Mouse (Mus musculus): ENCODE data around the gene Pex11g. TPM values are rescaled to one million over a fixed set of nuclear protein-coding genes. Genes with fewer than 3 reads are reported as not detected.

The Pex11g gene
- total and polyA plus RNA-seq, 2 experiments from 2014 or later: 7.3 to 14.1 TPM

DNA sequence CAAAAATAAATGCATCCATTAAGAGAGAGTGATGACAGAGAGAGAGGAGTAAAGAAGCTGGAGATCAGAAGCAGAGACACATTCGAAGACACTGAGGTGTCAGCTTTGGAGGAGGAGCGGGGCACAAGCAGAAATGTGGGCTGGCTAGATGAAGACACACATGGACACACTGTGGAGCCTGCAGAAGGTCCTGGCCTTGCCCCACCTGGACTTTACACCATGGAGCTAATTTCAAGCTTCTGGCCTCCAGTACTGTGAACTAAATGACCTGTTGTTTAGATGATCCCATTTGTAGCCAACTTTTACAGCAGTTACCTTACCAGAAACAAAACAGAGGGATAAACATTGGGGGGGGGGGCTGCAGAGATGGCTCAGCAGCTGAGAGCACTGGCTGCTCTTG is 4.2 kb downstream of the Pex11g start:
- H3K27me3 ChIP-seq (ENCODE audit: control insufficient read depth, insufficient read depth, low read length): no peaks in the 10 kb centered on the region
- 0 out of 2 replicates have a peak, but pooled peaks cover 4% of the 10 kb centered on the region for H3K36me3 ChIP-seq (replicated peaks; ENCODE audit: control insufficient read depth, insufficient read depth, low read length)
- ATAC-seq (ENCODE audit: insufficient read depth, low read depth) (no peak), DNase-seq (ENCODE audit: low spot score) (no peak)
- peaks cover 6% of the 10 kb centered on the region; the same call in 1 of the 2 replicates for H3K4me1 ChIP-seq (ENCODE audit: control insufficient read depth, insufficient read depth)
- no peak overlapping the region for H3K9ac ChIP-seq (replicated peaks; ENCODE audit: low read depth, low read length)
- no peak overlapping the region for H3K4me3 ChIP-seq (ENCODE audit: low read depth, low read length)
- WGBS: 75% methylated on average over 2 of the region's 2 CpGs
- H3K27ac ChIP-seq (ENCODE audit: low read depth): no peak overlapping the region
- TF ChIP-seq CTCF (IDR thresholded peaks at IDR 0.05; ENCODE audit: low read depth) (no peak), EP300 (IDR thresholded peaks at IDR 0.05; ENCODE audit: low read depth) (no peak)
- H3K9me3 ChIP-seq (replicated peaks; ENCODE audit: control insufficient read depth, low read length): no peaks in the 10 kb centered on the region
- no peak overlapping the region for H3K4me2 ChIP-seq (ENCODE audit: low read depth, low read length)

DNA sequence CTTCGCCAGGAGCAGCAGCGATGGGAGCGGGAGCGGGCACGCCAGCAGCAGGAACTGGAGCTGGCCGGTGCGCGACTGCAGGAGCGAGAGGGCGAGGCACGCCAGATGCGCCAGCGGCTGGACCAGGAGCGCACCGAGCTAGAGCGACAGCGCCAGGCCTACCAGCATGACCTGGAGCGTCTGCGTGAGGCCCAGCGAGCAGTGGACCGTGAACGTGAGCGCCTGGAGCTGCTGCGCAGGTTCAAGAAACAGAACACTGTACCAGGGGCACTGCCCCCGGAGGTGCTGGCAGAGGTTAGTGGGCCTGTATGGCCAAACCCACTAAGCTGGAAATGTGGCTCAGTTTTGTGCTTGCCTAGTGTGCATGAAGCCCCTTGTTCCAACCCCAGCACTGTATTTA is 15.5 kb downstream of the Pex11g start:
- no peak for ATAC-seq (ENCODE audit: insufficient read depth, low read depth)

DNA sequence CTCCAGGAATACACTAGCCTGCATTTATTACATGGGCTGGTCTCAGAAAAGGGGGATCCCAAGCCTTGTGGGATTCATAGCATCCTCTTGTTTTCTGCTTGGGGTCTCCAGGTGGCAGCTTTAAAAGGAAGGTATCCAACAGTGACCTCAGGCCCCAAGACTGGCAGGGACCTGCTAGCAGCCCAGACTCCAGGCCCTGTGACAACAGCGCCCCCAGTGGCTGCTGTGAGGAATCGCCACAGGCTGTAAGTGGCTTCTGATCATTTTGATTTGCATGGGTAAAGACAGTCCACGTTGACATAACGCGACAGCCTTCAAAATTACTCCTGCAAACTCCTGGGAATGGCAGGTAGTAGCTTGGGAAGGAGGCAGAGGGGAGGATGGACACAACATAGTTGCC is 16.8 kb downstream of the Pex11g start:
- DNase-seq (ENCODE audit: low spot score) (peak; percentile 39), ATAC-seq (ENCODE audit: insufficient read depth, low read depth) (no peak; the same call in 1 of the 2 replicates)
- H3K27me3 ChIP-seq (ENCODE audit: control insufficient read depth, insufficient read depth, low read length): no peaks in the 10 kb centered on the region
- TF ChIP-seq EP300 (IDR thresholded peaks at IDR 0.05; ENCODE audit: low read depth): no peak
- peak; percentile 90 for TF ChIP-seq CTCF (IDR thresholded peaks at IDR 0.05; ENCODE audit: low read depth)
- no peak overlapping the region for H3K27ac ChIP-seq (ENCODE audit: low read depth)
- 25% methylated on average over 5 of the region's 5 CpGs for WGBS
- H3K9me3 ChIP-seq (replicated peaks; ENCODE audit: control insufficient read depth, low read length): no peaks in the 10 kb centered on the region
- no peaks in the 10 kb centered on the region for H3K4me1 ChIP-seq (ENCODE audit: control insufficient read depth, insufficient read depth)
- H3K36me3 ChIP-seq (replicated peaks; ENCODE audit: control insufficient read depth, insufficient read depth, low read length): peaks cover 85% of the 10 kb centered on the region
- no peak overlapping the region for H3K4me2 ChIP-seq (ENCODE audit: low read depth, low read length)
- no peak overlapping the region for H3K4me3 ChIP-seq (ENCODE audit: low read depth, low read length)
- no peak overlapping the region for H3K9ac ChIP-seq (replicated peaks; ENCODE audit: low read depth, low read length)

More for the DNA sequence above, 15.5 kb downstream of the Pex11g start:
- Histone ChIP-seq H3K27me3 (ENCODE audit: control insufficient read depth, insufficient read depth, low read length) (no peaks in the 10 kb centered on the region), H3K27ac (ENCODE audit: low read depth) (no peak overlapping the region), H3K4me1 (ENCODE audit: control insufficient read depth, insufficient read depth) (no peaks in the 10 kb centered on the region), H3K4me2 (ENCODE audit: low read depth, low read length) (no peak overlapping the region), H3K9me3 (replicated peaks; ENCODE audit: control insufficient read depth, low read length) (no peaks in the 10 kb centered on the region), H3K4me3 (ENCODE audit: low read depth, low read length) (no peak overlapping the region), H3K9ac (replicated peaks; ENCODE audit: low read depth, low read length) (no peak overlapping the region), H3K36me3 (replicated peaks; ENCODE audit: control insufficient read depth, insufficient read depth, low read length) (peaks cover 85% of the 10 kb centered on the region)
- DNase-seq (ENCODE audit: low spot score): no peak
- TF ChIP-seq EP300 (IDR thresholded peaks at IDR 0.05; ENCODE audit: low read depth): no peak
- TF ChIP-seq CTCF (IDR thresholded peaks at IDR 0.05; ENCODE audit: low read depth): no peak
- 95% methylated on average over 25 of the region's 25 CpGs for WGBS

DNA sequence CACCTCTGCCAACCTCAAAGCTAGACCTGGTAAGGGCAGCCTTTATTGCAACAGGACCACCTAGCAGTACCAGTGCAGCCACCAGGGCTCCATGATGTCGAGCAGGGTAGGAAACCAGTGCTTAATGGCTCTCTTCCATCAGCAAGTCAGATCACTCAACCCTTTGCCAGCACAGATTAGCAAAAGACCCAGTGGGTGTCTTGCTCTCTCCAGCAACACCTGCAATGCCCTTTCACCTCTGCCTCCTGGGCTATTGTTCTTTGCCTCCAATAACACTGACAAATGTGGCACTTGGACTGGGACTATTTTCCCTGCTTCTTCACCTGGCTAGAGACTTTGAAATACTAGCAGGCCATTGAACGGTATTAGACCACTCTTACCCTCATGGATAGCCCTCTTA is 18.3 kb downstream of the Pex11g start:
- Histone ChIP-seq H3K4me2 (ENCODE audit: low read depth, low read length) (no peak overlapping the region), H3K36me3 (replicated peaks; ENCODE audit: control insufficient read depth, insufficient read depth, low read length) (peaks cover 73% of the 10 kb centered on the region)
- WGBS: 79% methylated on average over 2 of the region's 2 CpGs

DNA sequence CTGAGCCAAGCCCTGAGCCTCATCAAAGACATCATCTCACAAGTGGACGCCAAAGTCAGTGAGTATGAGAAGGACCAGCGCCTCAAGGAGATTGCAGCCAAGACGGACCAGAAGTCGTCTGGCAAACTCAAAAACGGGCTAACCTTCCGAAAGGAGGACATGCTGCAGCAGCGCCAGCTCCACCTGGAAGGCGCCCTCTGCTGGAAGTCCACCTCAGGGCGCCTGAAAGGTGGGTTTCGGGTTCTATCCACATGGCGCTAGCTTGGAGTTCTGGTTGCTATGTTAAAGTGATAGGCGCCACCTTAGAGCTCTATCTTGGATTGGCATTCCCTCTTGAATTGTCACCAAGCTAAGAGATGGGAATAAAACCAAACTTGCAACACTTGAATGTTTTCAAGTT is 28.0 kb downstream of the Pex11g start:
- H3K27me3 ChIP-seq (ENCODE audit: control insufficient read depth, insufficient read depth, low read length): no peaks in the 10 kb centered on the region
- no peak overlapping the region for H3K9ac ChIP-seq (replicated peaks; ENCODE audit: low read depth, low read length)
- H3K27ac ChIP-seq (ENCODE audit: low read depth): no peak overlapping the region
- peaks cover 77% of the 10 kb centered on the region for H3K36me3 ChIP-seq (replicated peaks; ENCODE audit: control insufficient read depth, insufficient read depth, low read length)
- DNase-seq (ENCODE audit: low spot score) (no peak), ATAC-seq (ENCODE audit: insufficient read depth, low read depth) (no peak)
- peak; percentile 22; the same call in 1 of the 2 replicates for TF ChIP-seq CTCF (IDR thresholded peaks at IDR 0.05; ENCODE audit: low read depth)
- TF ChIP-seq EP300 (IDR thresholded peaks at IDR 0.05; ENCODE audit: low read depth): no peak
- 77% methylated on average over 12 of the region's 12 CpGs for WGBS
- H3K4me3 ChIP-seq (ENCODE audit: low read depth, low read length): no peak overlapping the region
- H3K4me1 ChIP-seq (ENCODE audit: control insufficient read depth, insufficient read depth): no peaks in the 10 kb centered on the region
- no peak overlapping the region for H3K4me2 ChIP-seq (ENCODE audit: low read depth, low read length)
- no peaks in the 10 kb centered on the region for H3K9me3 ChIP-seq (replicated peaks; ENCODE audit: control insufficient read depth, low read length)

More for the DNA sequence above, 18.3 kb downstream of the Pex11g start:
- TF ChIP-seq CTCF (IDR thresholded peaks at IDR 0.05; ENCODE audit: low read depth) (no peak), EP300 (IDR thresholded peaks at IDR 0.05; ENCODE audit: low read depth) (no peak)
- Histone ChIP-seq H3K27me3 (ENCODE audit: control insufficient read depth, insufficient read depth, low read length) (no peaks in the 10 kb centered on the region), H3K4me3 (ENCODE audit: low read depth, low read length) (no peak overlapping the region), H3K27ac (ENCODE audit: low read depth) (no peak overlapping the region), H3K4me1 (ENCODE audit: control insufficient read depth, insufficient read depth) (no peaks in the 10 kb centered on the region), H3K9me3 (replicated peaks; ENCODE audit: control insufficient read depth, low read length) (no peaks in the 10 kb centered on the region), H3K9ac (replicated peaks; ENCODE audit: low read depth, low read length) (no peak overlapping the region)
- ATAC-seq (ENCODE audit: insufficient read depth, low read depth) (no peak), DNase-seq (ENCODE audit: low spot score) (no peak)

DNA sequence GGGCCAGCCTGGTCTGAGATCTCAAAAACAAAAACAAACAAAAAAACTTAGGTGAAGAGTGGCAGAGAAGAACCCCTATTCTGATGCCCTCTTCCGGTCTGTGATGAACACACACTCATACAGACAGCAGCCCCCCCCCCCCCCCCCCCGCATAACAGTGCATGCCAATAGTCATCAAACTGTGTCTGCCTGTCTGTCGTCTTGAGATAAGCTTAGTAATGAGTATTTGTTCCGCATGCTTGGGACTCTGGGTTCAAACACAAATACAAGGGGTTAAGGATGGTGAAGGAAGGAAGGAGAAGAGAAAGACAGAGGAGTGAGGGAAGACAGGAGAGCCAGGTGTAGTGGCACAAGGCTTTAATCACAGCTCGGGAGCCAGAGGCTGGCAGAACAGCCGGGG is 31.0 kb downstream of the Pex11g start:
- H3K4me1 ChIP-seq (ENCODE audit: control insufficient read depth, insufficient read depth): no peaks in the 10 kb centered on the region
- DNase-seq (ENCODE audit: low spot score) (no peak), ATAC-seq (ENCODE audit: insufficient read depth, low read depth) (no peak)
- WGBS: 81% methylated on average over 5 of the region's 6 CpGs
- no peaks in the 10 kb centered on the region for H3K27me3 ChIP-seq (ENCODE audit: control insufficient read depth, insufficient read depth, low read length)
- TF ChIP-seq CTCF (IDR thresholded peaks at IDR 0.05; ENCODE audit: low read depth) (no peak), EP300 (IDR thresholded peaks at IDR 0.05; ENCODE audit: low read depth) (no peak)
- no peak overlapping the region for H3K4me3 ChIP-seq (ENCODE audit: low read depth, low read length)
- H3K9ac ChIP-seq (replicated peaks; ENCODE audit: low read depth, low read length): no peak overlapping the region
- H3K27ac ChIP-seq (ENCODE audit: low read depth): no peak overlapping the region
- no peak overlapping the region for H3K4me2 ChIP-seq (ENCODE audit: low read depth, low read length)
- peaks cover 89% of the 10 kb centered on the region for H3K36me3 ChIP-seq (replicated peaks; ENCODE audit: control insufficient read depth, insufficient read depth, low read length)
- H3K9me3 ChIP-seq (replicated peaks; ENCODE audit: control insufficient read depth, low read length): no peaks in the 10 kb centered on the region

Data from heart, postnatal 0 days (tissue).